Mouse (Mus musculus) layer of hippocampus, postnatal 10 days (tissue): Measurements from ENCODE around the gene Upf3a. TPM values are rescaled to one million over a fixed set of nuclear protein-coding genes. Genes with fewer than 3 reads are reported as not detected.
"Not testable (repeated sequence)": the region's sequence is repeated elsewhere in the genome, so short reads cannot be mapped to it uniquely, and the experiment has no call there.

Experiments
- DNase-seq, 2 experiments: peaks; one replicate each; pipeline ENCODE4 v3.0.0; 2021; ENCODE audit warnings: low spot score in 2 of 2
- total RNA-seq, 2 experiments: library from RNA; stranded (reverse); gene quantifications; 2 replicates each; pipeline ENCODE4 v1.2.3; 2021

Upf3a gene
- total RNA-seq, 2 experiments from 2014 or later = 42.1 to 50.6 TPM

- not testable (repeated sequence) for DNase-seq
Measured at GRCm38 (mm10) chr8:13843286-13843685, 57.9 kb downstream of the Upf3a start.

Other genes starting within 250 kb of the Upf3a start
- gene 1700029H14Rik, start 223.2 kb upstream of the Upf3a start, total RNA-seq = not detected
- 10 to 100 TPM; 62.6 to 73.0 TPM for gene Rasa3, start 108.0 kb upstream of the Upf3a start, total RNA-seq
- 1 to 10 TPM; 1.8 to 2.3 TPM for gene Cfap97d2, start 79.7 kb upstream of the Upf3a start, total RNA-seq
- 10 to 100 TPM; 68.8 to 69.9 TPM for gene Cdc16, start 27.9 kb upstream of the Upf3a start, total RNA-seq
- gene AF366264, start 52.8 kb downstream of the Upf3a start, total RNA-seq = not detected
- gene Champ1, start 84.0 kb downstream of the Upf3a start, total RNA-seq = 10 to 100 TPM; 33.7 to 34.3 TPM
- 10 to 100 TPM; 33.7 to 37.7 TPM for gene Coprs, start 104.7 kb downstream of the Upf3a start, total RNA-seq